Mouse (Mus musculus) E14TG2a.4 (cell line): ENCODE measurements around the gene 9130019O22Rik.

Experiments used
- CTCF ChIP-seq: conservative IDR thresholded peaks from 2 replicates; pipeline ENCODE4 v1.5.1; 2014; ENCODE audit warnings: low read length
- NANOG ChIP-seq: IDR thresholded peaks from 2 replicates; pipeline ENCODE4 v1.6.1; 2014; ENCODE audit warnings: borderline replicate concordance, low read length, mixed read lengths
- POU5F1 ChIP-seq: IDR thresholded peaks from 2 replicates; pipeline ENCODE4 v1.6.1; 2014; ENCODE audit warnings: low read length, borderline replicate concordance

- TF ChIP-seq CTCF = no peak
- no peak for TF ChIP-seq POU5F1
- TF ChIP-seq NANOG = no peak
These were observed 24.5 kb upstream of the 9130019O22Rik start for GRCm38 (mm10) chr7:127411418-127411817.
